Mouse (Mus musculus) spleen, postnatal 14 days (tissue): Measurements from ENCODE around the gene Gys2.

Experiments used
- DNase-seq, 2 experiments: peaks; one replicate each; pipeline ENCODE4 v3.0.0; 2021 to 2022; ENCODE audit warnings: low spot score in 2 of 2

The Gys2 gene

GRCm38 (mm10) chr6:142377081-142377480 is 95.8 kb downstream of the Gys2 start:
- DNase-seq = no peak
